ENCODE assay signal across 9 mouse cellular contexts in the genomic region with DNA sequence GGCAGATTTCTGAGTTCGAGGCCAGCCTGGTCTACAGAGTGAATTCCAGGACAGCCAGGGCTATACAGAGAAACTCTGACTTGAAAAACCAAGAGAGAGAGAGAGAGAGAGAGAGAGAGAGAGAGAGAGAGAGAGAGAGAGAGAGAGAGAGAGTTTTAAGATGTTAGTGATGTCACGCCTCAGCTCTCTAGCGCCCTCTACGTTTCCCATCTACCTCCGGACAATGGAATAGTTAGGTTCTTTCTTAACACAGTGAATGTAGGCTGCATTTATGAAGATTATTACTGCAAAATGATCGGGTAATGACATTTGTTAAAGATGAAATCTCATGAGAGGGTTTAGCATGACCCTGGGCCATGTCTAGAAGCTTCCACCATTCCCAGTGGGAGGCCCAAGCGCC. TPM values are rescaled to one million over a fixed set of nuclear protein-coding genes. Genes with fewer than 3 reads are reported as not detected.
DNase-seq lines count a peak whose midpoint lies in the region; ATAC-seq and TF ChIP-seq lines count a peak whose summit lies in the region.
"Not testable (repeated sequence)": the region's sequence is repeated elsewhere in the genome, so short reads cannot be mapped to it uniquely, and the experiment has no call there.
"Had no signal": no experiment of that assay in that cellular context is flagged by ENCODE, and none has a peak within 500 bp of the region (broad histone marks: within the 10 kb centered on the region; RNA-seq: fewer than 3 reads in every experiment).

No protein-coding gene starts in this region.

- TF ChIP-seq EP300 in CH12.LX (IDR thresholded peaks at IDR 0.05; ENCODE audit: low read length); stomach, postnatal 0 days (optimal IDR thresholded peaks at IDR 0.05): not testable (repeated sequence)

- H3K4me1 ChIP-seq in CH12.LX (ENCODE audit: control insufficient read depth in 1 of 2, insufficient read depth in 2 of 2); lung, embryonic 14.5 days (ENCODE audit: insufficient read depth); stomach, postnatal 0 days (replicated peaks; ENCODE audit: control insufficient read depth, insufficient read depth): not testable (repeated sequence)

- not testable (repeated sequence) for H3K27ac ChIP-seq in CH12.LX (ENCODE audit: insufficient read depth, low read depth); left cerebral cortex, adult 2 months; lung, embryonic 14.5 days (ENCODE audit: low read depth); stomach, postnatal 0 days (replicated peaks)

- not testable (repeated sequence) for TF ChIP-seq POLR2A in CH12.LX (IDR thresholded peaks at IDR 0.05; ENCODE audit: low read depth, low read length)

- TF ChIP-seq RAD21 in CH12.LX (IDR thresholded peaks at IDR 0.05; ENCODE audit: low read depth, low read length) = peak; percentile 1

- DNase-seq in 3T3-L1 (ENCODE audit: low read depth, low spot score) (peak; percentile 16), CH12.LX (ENCODE audit: extremely low read depth) (peak; percentile 17)
- DNase-seq in c-Kit-positive CD71-negative TER-119-negative erythroid progenitor cells, embryonic 14.5 days (ENCODE audit: low read depth) = peak; percentile 22
- DNase-seq in induced T-regulatory cell, adult 2 months (ENCODE audit: low read depth) = peak; percentile 35
- not testable (repeated sequence) for DNase-seq in left cerebral cortex, adult 2 months (ENCODE audit: extremely low spot score in 1 of 2, low spot score in 2 of 2); stomach, postnatal 0 days (ENCODE audit: low spot score)
- peak; percentile 21 for DNase-seq in lung, embryonic 14.5 days
- DNase-seq in naive thymus-derived CD4-positive, alpha-beta T cell, adult 2 months (ENCODE audit: low read depth) = peak; percentile 8

- intact Hi-C loops in left cerebral cortex, adult 2 months (cut with DNase I) = not testable (repeated sequence)

- peaks cover 81% of the 10 kb centered on the region for H3K27me3 ChIP-seq in CH12.LX (replicated peaks)
- H3K27me3 ChIP-seq in lung, embryonic 14.5 days (ENCODE audit: insufficient read depth, low read length); stomach, postnatal 0 days (ENCODE audit: control insufficient read depth, insufficient read depth, low read length): not testable (repeated sequence)

- H3K4me2 ChIP-seq in CH12.LX (ENCODE audit: insufficient read depth, low read depth, poor library complexity, severe bottlenecking); lung, embryonic 14.5 days; stomach, postnatal 0 days (replicated peaks; ENCODE audit: low read depth): not testable (repeated sequence)

- H3K9ac ChIP-seq in CH12.LX (ENCODE audit: insufficient read depth, low read depth); lung, embryonic 14.5 days; stomach, postnatal 0 days (ENCODE audit: low read length): not testable (repeated sequence)

- in situ Hi-C loops in CH12.LX (cut with MboI; ENCODE audit: low pct_ligation_motif_present, low pct_unique_long_range_greater_than_20kb, low sequenced_read_pairs) = not testable (repeated sequence)

- ATAC-seq in lung, embryonic 14.5 days (ENCODE audit: insufficient read depth); stomach, postnatal 0 days (ENCODE audit: low FRiP score, low TSS enrichment): not testable (repeated sequence)

- TF ChIP-seq CTCF in CH12.LX (conservative IDR thresholded peaks at IDR 0.05 in 1 of 2, IDR thresholded peaks at IDR 0.05 in 1 of 2; ENCODE audit: low read depth in 2 of 2, low read length in 2 of 2) = peak; percentile 19 to 49; a peak in 3 of 4 replicates
- peak; percentile 22 for TF ChIP-seq CTCF in left cerebral cortex, adult 2 months (IDR thresholded peaks at IDR 0.05)
- TF ChIP-seq CTCF in lung, embryonic 14.5 days (IDR thresholded peaks at IDR 0.05; ENCODE audit: low read depth) = peak; percentile 35
- TF ChIP-seq CTCF in stomach, postnatal 0 days (IDR thresholded peaks at IDR 0.05; ENCODE audit: low read depth) = peak; percentile 55

- dilution Hi-C loops in CH12.LX (cut with MboI; ENCODE audit: extremely low pct_ligation_motif_present, extremely low pct_unique_long_range_greater_than_20kb, low sequenced_read_pairs) = not testable (repeated sequence)

- not testable (repeated sequence) for H3K4me3 ChIP-seq in CH12.LX (replicated peaks in 1 of 3; ENCODE audit: low read depth in 2 of 3, low read length in 2 of 3, poor library complexity in 1 of 3); left cerebral cortex, adult 2 months; lung, embryonic 14.5 days (ENCODE audit: low read depth, low read length); stomach, postnatal 0 days (ENCODE audit: low read depth, low read length)

- 70% methylated on average over 7 of the region's 7 CpGs for WGBS in lung, embryonic 14.5 days
- 77% methylated on average over 7 of the region's 7 CpGs for WGBS in stomach, postnatal 0 days

- not testable (repeated sequence) for H3K79me2 ChIP-seq in CH12.LX (replicated peaks; ENCODE audit: control insufficient read depth, extremely low read depth, insufficient read depth, poor library complexity, severe bottlenecking)

- H3K36me3 ChIP-seq in CH12.LX (replicated peaks in 1 of 2; ENCODE audit: control insufficient read depth in 1 of 2, insufficient read depth in 1 of 2, low read length in 1 of 2); lung, embryonic 14.5 days (ENCODE audit: insufficient read depth); stomach, postnatal 0 days (ENCODE audit: control insufficient read depth, insufficient read depth, low read length): not testable (repeated sequence)

- not testable (repeated sequence) for H3K9me3 ChIP-seq in CH12.LX (replicated peaks; ENCODE audit: low read length); lung, embryonic 14.5 days (ENCODE audit: low read depth, low read length); stomach, postnatal 0 days (ENCODE audit: control insufficient read depth, low read length)

TF ChIP-seq in CH12.LX, 34 proteins besides CTCF, POLR2A, EP300 and RAD21:
- TF ChIP-seq JUND (conservative IDR thresholded peaks at IDR 0.05; ENCODE audit: low read depth, low read length) = 0 out of 2 replicates have a peak, but pooled peaks have one; percentile 21

RNA-seq across cellular contexts. Expression of a gene that starts 44.4 kb away (rescaled TPM):
- not detected in 2 replicates for total RNA-seq in CH12.LX (2012; rRNA removed)
- total RNA-seq in CH12.LX (2014; rRNA removed) = not detected in 2 replicates
- not detected in 2 replicates for polyA plus RNA-seq in CH12.LX (2012; ENCODE audit: insufficient read length, low read depth)
- 1 to 10 TPM; 2.7 to 3.4 TPM for total RNA-seq in left cerebral cortex, adult 2 months (2021)
- polyA plus RNA-seq in lung, embryonic 14.5 days (2014; fragmentation: Nextera tagmentation; extraction: Ambion mirVana) = 1.6 and 2.1 TPM in 2 replicates
- polyA plus RNA-seq in stomach, postnatal 0 days (2015; fragmentation: Nextera tagmentation; extraction: Ambion mirVana) = 15.5 and 21.6 TPM in 2 replicates

RNA-seq across cellular contexts. Expression of a gene that starts 46.8 kb away (rescaled TPM):
- not detected in 2 replicates for total RNA-seq in CH12.LX (2012; rRNA removed)
- total RNA-seq in CH12.LX (2014; rRNA removed) = not detected in 2 replicates
- not detected in 2 replicates for polyA plus RNA-seq in CH12.LX (2012; ENCODE audit: insufficient read length, low read depth)
- total RNA-seq in left cerebral cortex, adult 2 months (2021) = 1 to 10 TPM; 1.2 TPM
- 11.9 and 14.6 TPM in 2 replicates for polyA plus RNA-seq in lung, embryonic 14.5 days (2014; fragmentation: Nextera tagmentation; extraction: Ambion mirVana)
- polyA plus RNA-seq in stomach, postnatal 0 days (2015; fragmentation: Nextera tagmentation; extraction: Ambion mirVana) = 10.1 and 10.7 TPM in 2 replicates
- polyA plus RNA-seq: activated CD4-positive, CD25-positive, alpha-beta regulatory T cell, adult 4 months had no signal

RNA-seq across cellular contexts. Expression of a gene that starts 57.3 kb away (rescaled TPM):
- total RNA-seq in CH12.LX (2012; rRNA removed) (17.5 and 20.3 TPM in 2 replicates), CH12.LX (2014; rRNA removed) (12.1 and 13.0 TPM in 2 replicates)
- 14.8 and 16.0 TPM in 2 replicates for polyA plus RNA-seq in CH12.LX (2012; ENCODE audit: insufficient read length, low read depth)
- 10 to 100 TPM; 21.5 to 22.0 TPM for total RNA-seq in left cerebral cortex, adult 2 months (2021)
- polyA plus RNA-seq in lung, embryonic 14.5 days (2014; fragmentation: Nextera tagmentation; extraction: Ambion mirVana) = 42.5 and 45.1 TPM in 2 replicates
- 19.7 and 21.3 TPM in 2 replicates for polyA plus RNA-seq in stomach, postnatal 0 days (2015; fragmentation: Nextera tagmentation; extraction: Ambion mirVana)

Comparison
In these comparisons a context has a peak if more than half of its experiments do, and no peak if none do; other contexts are left out.
1. RNA of a gene that starts 46.8 kb away (polyA plus RNA-seq): 11.9 to 14.6 TPM in lung, embryonic 14.5 days and 10.1 to 10.7 TPM in stomach, postnatal 0 days; not detected in CH12.LX; every median in the first group is over 10 times any median in the second.
2. Peak in every context shown above with its lines, with median percentiles within 50 percentile points of each other: CTCF ChIP-seq.